Mouse (Mus musculus): Measurements from ENCODE around the gene Pde3a. TPM values are rescaled to one million over a fixed set of nuclear protein-coding genes. Genes with fewer than 3 reads are reported as not detected.

Pde3a gene
- polyA plus RNA-seq, 1 experiment, result not detected

DNA sequence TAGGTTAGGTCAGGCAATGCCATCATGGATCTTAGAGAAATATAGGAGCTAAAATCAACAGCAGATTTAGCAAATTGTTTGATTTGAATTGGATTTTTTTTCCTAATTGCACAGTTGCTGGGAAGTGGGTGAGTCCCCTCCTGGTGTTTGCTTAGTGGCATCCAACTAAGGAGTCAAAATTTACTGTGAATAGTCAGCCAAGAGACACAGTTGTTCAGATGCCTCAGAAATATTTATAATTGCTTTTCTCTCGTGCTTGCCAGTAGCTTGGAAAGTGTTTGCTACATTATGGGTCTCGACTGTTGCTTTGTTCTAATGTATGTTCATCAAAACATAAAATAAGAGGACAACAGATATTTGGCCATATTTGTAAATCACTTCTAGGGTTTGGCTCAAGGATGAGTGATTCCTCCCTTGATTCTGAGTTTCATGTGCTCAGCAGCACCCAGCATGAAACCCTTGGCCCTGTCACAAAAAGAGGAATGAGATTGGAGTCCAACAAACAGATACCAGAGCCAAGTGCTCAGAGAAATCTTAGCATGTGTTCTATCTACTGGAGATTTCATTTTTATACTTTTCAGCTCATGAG lies 125.5 kb downstream of the Pde3a start:
- H3K27me3 ChIP-seq (ENCODE audit: control insufficient read depth, insufficient read depth, insufficient read length), result no peaks in the 10 kb centered on the region
- H3K4me3 ChIP-seq, result no peak overlapping the region
- no peak overlapping the region for H3K4me2 ChIP-seq (ENCODE audit: low read depth)
- no peak overlapping the region for H3ac ChIP-seq (ENCODE audit: control insufficient read depth, insufficient read length)
- no peaks in the 10 kb centered on the region for H3K36me3 ChIP-seq (ENCODE audit: control insufficient read depth, insufficient read depth)
- TF ChIP-seq POLR2AphosphoS2 (IDR thresholded peaks at IDR 0.05; ENCODE audit: insufficient read length, low read depth), result no peak
- no peak for TF ChIP-seq REST (IDR thresholded peaks at IDR 0.05; ENCODE audit: insufficient read depth, insufficient read length)
- no peak for TF ChIP-seq TCF3 (IDR thresholded peaks at IDR 0.05; ENCODE audit: insufficient read length, low read depth)
- no peak for TF ChIP-seq SRF (IDR thresholded peaks at IDR 0.05; ENCODE audit: control insufficient read depth, insufficient read length, low read depth)
- no peak for TF ChIP-seq CEBPB (IDR thresholded peaks at IDR 0.05; ENCODE audit: insufficient read depth, poor library complexity, severe bottlenecking)
- TF ChIP-seq USF1 (IDR thresholded peaks at IDR 0.05; ENCODE audit: low read depth), result no peak
- no peak for TF ChIP-seq TCF12 (IDR thresholded peaks at IDR 0.05; ENCODE audit: insufficient read depth, poor library complexity, severe bottlenecking)
- no peak for TF ChIP-seq MAX (IDR thresholded peaks at IDR 0.05; ENCODE audit: low read depth)
- no peak for TF ChIP-seq E2F4 (IDR thresholded peaks at IDR 0.05; ENCODE audit: insufficient read depth)
- no peak for TF ChIP-seq POLR2A (IDR thresholded peaks at IDR 0.05; ENCODE audit: insufficient read length, low read depth)
- no peak for TF ChIP-seq MYOD1 (IDR thresholded peaks at IDR 0.05; ENCODE audit: control insufficient read depth in 1 of 3, insufficient read length in 2 of 3, low read depth in 2 of 3)
- H3K79me2 ChIP-seq (ENCODE audit: control insufficient read depth, insufficient read depth), result no peaks in the 10 kb centered on the region

- Histone ChIP-seq H3K79me2 (ENCODE audit: control insufficient read depth, insufficient read depth) (no peaks in the 10 kb centered on the region), H3ac (ENCODE audit: control insufficient read depth, insufficient read length) (no peak overlapping the region), H3K4me3 (no peak overlapping the region), H3K27me3 (ENCODE audit: control insufficient read depth, insufficient read depth, insufficient read length) (no peaks in the 10 kb centered on the region), H3K36me3 (ENCODE audit: control insufficient read depth, insufficient read depth) (no peaks in the 10 kb centered on the region), H3K4me2 (ENCODE audit: low read depth) (no peak overlapping the region)
- no peak for TF ChIP-seq POLR2A (IDR thresholded peaks at IDR 0.05; ENCODE audit: insufficient read length, low read depth)
- TF ChIP-seq CEBPB (IDR thresholded peaks at IDR 0.05; ENCODE audit: insufficient read depth, poor library complexity, severe bottlenecking), result no peak
- no peak for TF ChIP-seq MYOG (IDR thresholded peaks at IDR 0.05; ENCODE audit: control insufficient read depth in 1 of 3, insufficient read depth in 1 of 3, insufficient read length in 2 of 3, low read depth in 2 of 3)
- TF ChIP-seq MAX (IDR thresholded peaks at IDR 0.05; ENCODE audit: low read depth), result no peak
- no peak for TF ChIP-seq TCF3 (IDR thresholded peaks at IDR 0.05; ENCODE audit: insufficient read length, low read depth)
Observed at GRCm38 (mm10) chr6:141375155-141375554, 126.1 kb downstream of the Pde3a start.

- no peak overlapping the region for H3ac ChIP-seq (ENCODE audit: control insufficient read depth, insufficient read length)
- H3K27me3 ChIP-seq (ENCODE audit: control insufficient read depth, insufficient read depth, insufficient read length), result no peaks in the 10 kb centered on the region
- no peak overlapping the region for H3K4me2 ChIP-seq (ENCODE audit: low read depth)
- H3K4me3 ChIP-seq, result no peak overlapping the region
- H3K79me2 ChIP-seq (ENCODE audit: control insufficient read depth, insufficient read depth), result no peaks in the 10 kb centered on the region
- TF ChIP-seq POLR2AphosphoS2 (IDR thresholded peaks at IDR 0.05; ENCODE audit: insufficient read length, low read depth) (no peak), MAX (IDR thresholded peaks at IDR 0.05; ENCODE audit: low read depth) (no peak), TCF12 (IDR thresholded peaks at IDR 0.05; ENCODE audit: insufficient read depth, poor library complexity, severe bottlenecking) (no peak), REST (IDR thresholded peaks at IDR 0.05; ENCODE audit: insufficient read depth, insufficient read length) (no peak)
- H3K36me3 ChIP-seq (ENCODE audit: control insufficient read depth, insufficient read depth), result no peaks in the 10 kb centered on the region
Observed at GRCm38 (mm10) chr6:141380927-141381326, 131.9 kb downstream of the Pde3a start.

DNA sequence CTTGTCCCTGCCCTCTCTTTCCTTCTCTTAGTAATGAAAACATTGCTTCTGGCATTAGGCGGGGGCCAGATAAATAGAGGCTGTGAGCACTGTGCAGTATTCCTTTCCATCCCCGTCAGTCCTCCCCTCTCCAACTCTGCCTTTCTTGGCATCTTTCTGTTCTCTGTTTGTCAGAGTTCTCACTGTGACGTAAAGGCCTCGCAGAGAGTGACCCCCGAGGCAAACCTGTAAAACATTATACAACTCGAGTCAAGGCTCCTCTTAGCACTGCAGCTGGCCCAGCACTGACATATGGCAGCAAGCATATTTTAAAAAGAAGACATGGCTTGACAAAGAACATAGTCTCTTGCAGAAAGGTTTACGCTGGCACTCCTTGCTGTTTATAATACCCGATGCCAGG lies 132.4 kb downstream of the Pde3a start:
- Histone ChIP-seq H3K36me3 (ENCODE audit: control insufficient read depth, insufficient read depth) (no peaks in the 10 kb centered on the region), H3K4me2 (ENCODE audit: low read depth) (no peak overlapping the region), H3K4me3 (no peak overlapping the region), H3K79me2 (ENCODE audit: control insufficient read depth, insufficient read depth) (no peaks in the 10 kb centered on the region), H3ac (ENCODE audit: control insufficient read depth, insufficient read length) (no peak overlapping the region), H3K27me3 (ENCODE audit: control insufficient read depth, insufficient read depth, insufficient read length) (no peaks in the 10 kb centered on the region)
- no peak for TF ChIP-seq SRF (IDR thresholded peaks at IDR 0.05; ENCODE audit: control insufficient read depth, insufficient read length, low read depth)
- TF ChIP-seq MYOD1 (IDR thresholded peaks at IDR 0.05; ENCODE audit: control insufficient read depth in 1 of 3, insufficient read length in 2 of 3, low read depth in 2 of 3), result no peak
- no peak for TF ChIP-seq REST (IDR thresholded peaks at IDR 0.05; ENCODE audit: insufficient read depth, insufficient read length)
- no peak for TF ChIP-seq POLR2AphosphoS2 (IDR thresholded peaks at IDR 0.05; ENCODE audit: insufficient read length, low read depth)
- no peak for TF ChIP-seq CEBPB (IDR thresholded peaks at IDR 0.05; ENCODE audit: insufficient read depth, poor library complexity, severe bottlenecking)
- TF ChIP-seq E2F4 (IDR thresholded peaks at IDR 0.05; ENCODE audit: insufficient read depth), result no peak
- TF ChIP-seq MAX (IDR thresholded peaks at IDR 0.05; ENCODE audit: low read depth), result no peak
- TF ChIP-seq TCF12 (IDR thresholded peaks at IDR 0.05; ENCODE audit: insufficient read depth, poor library complexity, severe bottlenecking), result no peak
- no peak for TF ChIP-seq TCF3 (IDR thresholded peaks at IDR 0.05; ENCODE audit: insufficient read length, low read depth)
- no peak for TF ChIP-seq MYOG (IDR thresholded peaks at IDR 0.05; ENCODE audit: control insufficient read depth in 1 of 3, insufficient read depth in 1 of 3, insufficient read length in 2 of 3, low read depth in 2 of 3)
- TF ChIP-seq POLR2A (IDR thresholded peaks at IDR 0.05; ENCODE audit: insufficient read length, low read depth), result no peak
- TF ChIP-seq USF1 (IDR thresholded peaks at IDR 0.05; ENCODE audit: low read depth), result no peak

- Histone ChIP-seq H3K4me2 (ENCODE audit: low read depth) (no peak overlapping the region), H3K79me2 (ENCODE audit: control insufficient read depth, insufficient read depth) (no peaks in the 10 kb centered on the region), H3K4me3 (no peak overlapping the region), H3K36me3 (ENCODE audit: control insufficient read depth, insufficient read depth) (no peaks in the 10 kb centered on the region), H3K27me3 (ENCODE audit: control insufficient read depth, insufficient read depth, insufficient read length) (no peaks in the 10 kb centered on the region), H3ac (ENCODE audit: control insufficient read depth, insufficient read length) (no peak overlapping the region)
- TF ChIP-seq POLR2AphosphoS2 (IDR thresholded peaks at IDR 0.05; ENCODE audit: insufficient read length, low read depth) (no peak), REST (IDR thresholded peaks at IDR 0.05; ENCODE audit: insufficient read depth, insufficient read length) (no peak), TCF12 (IDR thresholded peaks at IDR 0.05; ENCODE audit: insufficient read depth, poor library complexity, severe bottlenecking) (no peak), USF1 (IDR thresholded peaks at IDR 0.05; ENCODE audit: low read depth) (no peak), E2F4 (IDR thresholded peaks at IDR 0.05; ENCODE audit: insufficient read depth) (no peak), SRF (IDR thresholded peaks at IDR 0.05; ENCODE audit: control insufficient read depth, insufficient read length, low read depth) (no peak), TCF3 (IDR thresholded peaks at IDR 0.05; ENCODE audit: insufficient read length, low read depth) (no peak), MYOD1 (IDR thresholded peaks at IDR 0.05; ENCODE audit: control insufficient read depth in 1 of 3, insufficient read length in 2 of 3, low read depth in 2 of 3) (no peak), POLR2A (IDR thresholded peaks at IDR 0.05; ENCODE audit: insufficient read length, low read depth) (no peak), MAX (IDR thresholded peaks at IDR 0.05; ENCODE audit: low read depth) (no peak)
Observed at GRCm38 (mm10) chr6:141381881-141382370, 132.9 kb downstream of the Pde3a start.

Measured in myocyte (in vitro differentiated cells).